Mouse (Mus musculus) cortical plate, adult 2 months (tissue): Measurements from ENCODE around the gene Large1.

ENCODE experiments used
- CTCF ChIP-seq: fragments of 200-500 bp; IDR thresholded peaks from 2 replicates; pipeline ENCODE4 v1.5.1; 2011; ENCODE audit warnings: mild to moderate bottlenecking, control low read depth, low read length; ENCODE audit not compliant: insufficient read depth; ENCODE audit errors: extremely low read depth
- POLR2A ChIP-seq: fragments of 200-500 bp; IDR thresholded peaks from 2 replicates; pipeline ENCODE4 v1.6.1; 2011; ENCODE audit warnings: mild to moderate bottlenecking, low read length, control low read depth; ENCODE audit not compliant: insufficient read depth; ENCODE audit errors: extremely low read depth

- TF ChIP-seq CTCF (no peak), POLR2A (no peak)
These were observed 434.0 kb downstream of the Large1 start for GRCm38 (mm10) chr8:72919182-72919902.
